In genomic region chr4:150615251-150616028, GRCm38 (mm10) we compare ENCODE assay signal across 14 mouse cellular contexts. TPM values are rescaled to one million over a fixed set of nuclear protein-coding genes. Genes with fewer than 3 reads are reported as not detected.
DNase-seq lines count a peak whose midpoint lies in the region; ATAC-seq and TF ChIP-seq lines count a peak whose summit lies in the region.
"Had no signal": no experiment of that assay in that cellular context is flagged by ENCODE, and none has a peak within 500 bp of the region (broad histone marks: within the 10 kb centered on the region; RNA-seq: fewer than 3 reads in every experiment).

No protein-coding gene starts in this region.

- peaks cover 89% of the 10 kb centered on the region for H3K36me3 ChIP-seq in forebrain, embryonic 14.5 days (ENCODE audit: control insufficient read depth, insufficient read depth, low read length)
- peaks cover 96% of the 10 kb centered on the region for H3K36me3 ChIP-seq in forebrain, embryonic 13.5 days (ENCODE audit: poor library complexity, severe bottlenecking)
- H3K36me3 ChIP-seq in kidney, postnatal 0 days (ENCODE audit: insufficient read depth, low read length): peaks cover 87% of the 10 kb centered on the region
- H3K36me3 ChIP-seq in midbrain, postnatal 0 days (ENCODE audit: insufficient read depth, low read length): peaks cover 91% of the 10 kb centered on the region
- peaks cover 86% of the 10 kb centered on the region for H3K36me3 ChIP-seq in liver, postnatal 0 days (replicated peaks; ENCODE audit: insufficient read depth, low read length)

- DNase-seq in forebrain, embryonic 14.5 days (ENCODE audit: low spot score): no peak
- no peak for DNase-seq in kidney, postnatal 0 days (ENCODE audit: low spot score)
- no peak for DNase-seq in kidney, postnatal 25 days
- DNase-seq in T-cell, adult 2 months (ENCODE audit: low spot score): peak; percentile 26
- no peak for DNase-seq in midbrain, postnatal 0 days (ENCODE audit: low spot score)
- DNase-seq in testis, postnatal 14 days (ENCODE audit: low spot score): no peak
- no peak for DNase-seq in liver, postnatal 0 days
- DNase-seq: adrenal gland, adult 2 months; cerebellum, adult 2 months; spleen, adult 18-20 months had no signal

- no peak overlapping the region for H3K4me3 ChIP-seq in forebrain, embryonic 14.5 days (ENCODE audit: low read depth, low read length)
- H3K4me3 ChIP-seq in forebrain, embryonic 13.5 days: no peak overlapping the region
- H3K4me3 ChIP-seq in kidney, postnatal 0 days (replicated peaks; ENCODE audit: low read depth, low read length): no peak overlapping the region
- H3K4me3 ChIP-seq in midbrain, postnatal 0 days (ENCODE audit: low read depth, low read length): no peak overlapping the region
- H3K4me3 ChIP-seq in liver, postnatal 0 days (ENCODE audit: low read depth, low read length): no peak overlapping the region
- H3K4me3 ChIP-seq: liver, embryonic 15.5 days; myocyte had no signal

- H3K27me3 ChIP-seq in forebrain, embryonic 14.5 days (replicated peaks; ENCODE audit: control insufficient read depth, insufficient read depth, low read length): no peaks in the 10 kb centered on the region
- H3K27me3 ChIP-seq in forebrain, embryonic 13.5 days: no peaks in the 10 kb centered on the region
- H3K27me3 ChIP-seq in kidney, postnatal 0 days (ENCODE audit: insufficient read depth, low read length): no peaks in the 10 kb centered on the region
- H3K27me3 ChIP-seq in midbrain, postnatal 0 days (ENCODE audit: insufficient read depth, low read length): no peaks in the 10 kb centered on the region
- no peaks in the 10 kb centered on the region for H3K27me3 ChIP-seq in liver, postnatal 0 days (ENCODE audit: insufficient read depth, low read length)
- H3K27me3 ChIP-seq: liver, embryonic 15.5 days had no signal

- no peak for TF ChIP-seq CTCF in kidney, postnatal 0 days (IDR thresholded peaks at IDR 0.05; ENCODE audit: low read depth)
- no peak for TF ChIP-seq CTCF in midbrain, postnatal 0 days (IDR thresholded peaks at IDR 0.05)
- TF ChIP-seq CTCF in liver, postnatal 0 days (IDR thresholded peaks at IDR 0.05; ENCODE audit: low read depth): no peak

- no peaks in the 10 kb centered on the region for H3K9me3 ChIP-seq in forebrain, embryonic 14.5 days (replicated peaks; ENCODE audit: control insufficient read depth, low read length)
- H3K9me3 ChIP-seq in forebrain, embryonic 13.5 days (replicated peaks): no peaks in the 10 kb centered on the region
- no peaks in the 10 kb centered on the region for H3K9me3 ChIP-seq in kidney, postnatal 0 days (replicated peaks; ENCODE audit: low read length)
- H3K9me3 ChIP-seq in midbrain, postnatal 0 days (ENCODE audit: low read length): no peaks in the 10 kb centered on the region
- H3K9me3 ChIP-seq in liver, postnatal 0 days (ENCODE audit: low read length): no peaks in the 10 kb centered on the region
- H3K9me3 ChIP-seq: liver, embryonic 15.5 days had no signal

- H3K4me2 ChIP-seq in forebrain, embryonic 14.5 days (ENCODE audit: low read length): no peak overlapping the region
- no peak overlapping the region for H3K4me2 ChIP-seq in forebrain, embryonic 13.5 days
- H3K4me2 ChIP-seq in kidney, postnatal 0 days (ENCODE audit: low read length): no peak overlapping the region
- H3K4me2 ChIP-seq in midbrain, postnatal 0 days (ENCODE audit: low read depth, low read length, poor library complexity, severe bottlenecking): no peak overlapping the region
- no peak overlapping the region for H3K4me2 ChIP-seq in liver, postnatal 0 days (ENCODE audit: low read depth, low read length)
- H3K4me2 ChIP-seq: liver, embryonic 15.5 days had no signal

- WGBS in forebrain, embryonic 14.5 days: 91% methylated on average over 12 of the region's 12 CpGs
- 88% methylated on average over 11 of the region's 12 CpGs for WGBS in forebrain, embryonic 13.5 days
- 88% methylated on average over 12 of the region's 12 CpGs for WGBS in kidney, postnatal 0 days
- 91% methylated on average over 12 of the region's 12 CpGs for WGBS in midbrain, postnatal 0 days
- WGBS in liver, postnatal 0 days (ENCODE audit: insufficient replicate concordance): 86% methylated on average over 12 of the region's 12 CpGs

- ATAC-seq in forebrain, embryonic 14.5 days: 0 out of 2 replicates have a peak, but pooled peaks have one; percentile 16
- ATAC-seq in forebrain, embryonic 13.5 days: no peak
- no peak for ATAC-seq in kidney, postnatal 0 days (replicated peaks; ENCODE audit: low FRiP score, low read depth)
- ATAC-seq in midbrain, postnatal 0 days (ENCODE audit: low FRiP score): no peak
- ATAC-seq in liver, postnatal 0 days: no peak; the same call in 1 of the 2 replicates

- H3K4me1 ChIP-seq in forebrain, embryonic 14.5 days (ENCODE audit: control insufficient read depth, insufficient read depth, low read length): no peaks in the 10 kb centered on the region
- no peaks in the 10 kb centered on the region; the same call in 1 of the 2 replicates for H3K4me1 ChIP-seq in forebrain, embryonic 13.5 days
- no peaks in the 10 kb centered on the region for H3K4me1 ChIP-seq in kidney, postnatal 0 days (replicated peaks; ENCODE audit: insufficient read depth, low read length)
- H3K4me1 ChIP-seq in midbrain, postnatal 0 days (ENCODE audit: insufficient read depth, low read length): no peaks in the 10 kb centered on the region
- no peaks in the 10 kb centered on the region for H3K4me1 ChIP-seq in liver, postnatal 0 days (ENCODE audit: insufficient read depth)
- H3K4me1 ChIP-seq: liver, embryonic 15.5 days had no signal

- TF ChIP-seq EP300 in liver, postnatal 0 days (IDR thresholded peaks at IDR 0.05; ENCODE audit: low read depth): no peak

- H3K27ac ChIP-seq in forebrain, embryonic 14.5 days (ENCODE audit: low read depth, low read length): no peak overlapping the region
- H3K27ac ChIP-seq in forebrain, embryonic 13.5 days: no peak overlapping the region
- H3K27ac ChIP-seq in kidney, postnatal 0 days: peak overlapping the region; percentile 52
- 0 out of 2 replicates have a peak overlapping the region, but pooled peaks have one; percentile 3 for H3K27ac ChIP-seq in midbrain, postnatal 0 days (ENCODE audit: low read depth, low read length)
- H3K27ac ChIP-seq in liver, postnatal 0 days (ENCODE audit: low read depth): no peak overlapping the region
- H3K27ac ChIP-seq: liver, embryonic 15.5 days had no signal

- H3K9ac ChIP-seq in forebrain, embryonic 14.5 days (ENCODE audit: low read length): no peak overlapping the region
- H3K9ac ChIP-seq in forebrain, embryonic 13.5 days: no peak overlapping the region; the same call in 1 of the 2 replicates
- no peak overlapping the region for H3K9ac ChIP-seq in kidney, postnatal 0 days (ENCODE audit: low read depth, low read length)
- no peak overlapping the region for H3K9ac ChIP-seq in midbrain, postnatal 0 days (replicated peaks; ENCODE audit: low read length, poor library complexity, severe bottlenecking)
- no peak overlapping the region for H3K9ac ChIP-seq in liver, postnatal 0 days (replicated peaks)
- H3K9ac ChIP-seq: liver, embryonic 15.5 days had no signal

RNA-seq across cellular contexts. Expression of gene Slc45a1, which starts 36.5 kb away (rescaled TPM):
- 13.1 and 15.9 TPM in 2 replicates for polyA plus RNA-seq in forebrain, embryonic 14.5 days (2014; fragmentation: Nextera tagmentation; extraction: Ambion mirVana)
- polyA plus RNA-seq in forebrain, embryonic 13.5 days (2015; fragmentation: Nextera tagmentation; extraction: Ambion mirVana): 10.5 and 11.4 TPM in 2 replicates
- 0.04 TPM in 2 replicates for polyA plus RNA-seq in kidney, postnatal 0 days (2015; fragmentation: Nextera tagmentation; extraction: Ambion mirVana)
- 49.1 and 51.1 TPM in 2 replicates for total RNA-seq in midbrain, postnatal 0 days (2014; rRNA removed)
- 54.8 and 58.4 TPM in 2 replicates for polyA plus RNA-seq in midbrain, postnatal 0 days (2015; fragmentation: Nextera tagmentation; extraction: Ambion mirVana)
- not detected in 2 replicates for polyA plus RNA-seq in liver, postnatal 0 days (2015; fragmentation: Nextera tagmentation; extraction: Ambion mirVana)
- total RNA-seq: heart, postnatal 10 days had no signal
- polyA plus RNA-seq: liver, embryonic 15.5 days; myocyte had no signal

Comparison
In these comparisons a context has a peak if more than half of its experiments do, and no peak if none do; other contexts are left out.
1. H3K27ac ChIP-seq: peak in kidney, postnatal 0 days (single experiment) and midbrain, postnatal 0 days (single experiment); none in forebrain, embryonic 14.5 days (single experiment), forebrain, embryonic 13.5 days (single experiment) and liver, postnatal 0 days (single experiment).
2. RNA of gene Slc45a1, which starts 36.5 kb away (polyA plus RNA-seq): 54.8 to 58.4 TPM in midbrain, postnatal 0 days, 13.1 to 15.9 TPM in forebrain, embryonic 14.5 days and 10.5 to 11.4 TPM in forebrain, embryonic 13.5 days; 0.04 TPM in kidney, postnatal 0 days and not detected in liver, postnatal 0 days; every median in the first group is over 10 times any median in the second.